Mouse (Mus musculus): Measurements from ENCODE around the gene Gm10521.

Gm10521 gene

DNA sequence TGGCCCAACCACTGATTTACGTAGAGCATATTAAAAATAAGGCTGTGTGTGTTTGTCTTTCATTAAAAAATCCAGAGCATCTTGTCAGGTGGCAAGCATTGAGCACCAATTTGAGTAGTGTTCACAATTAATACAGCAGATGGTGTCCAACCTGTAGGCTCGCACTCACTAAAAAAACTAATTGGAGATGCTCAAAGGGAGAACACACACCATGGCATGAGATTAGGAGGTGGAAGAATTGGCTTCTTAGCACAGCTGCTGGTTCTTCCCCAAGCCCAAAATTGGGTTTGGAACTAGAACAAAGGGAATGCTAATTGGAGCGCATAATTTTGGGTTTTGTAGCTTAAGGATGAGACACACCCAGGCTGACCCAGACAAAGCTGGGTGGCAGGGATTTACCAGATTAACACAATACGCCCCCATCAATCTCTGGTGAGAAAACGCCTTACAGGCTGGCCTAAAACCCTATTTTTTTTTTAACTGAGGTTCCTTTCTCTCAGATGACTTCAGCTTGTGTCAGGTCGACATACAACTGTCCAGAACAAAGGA, 51.1 kb downstream of the Gm10521 start:
- DNase-seq (ENCODE audit: low read depth, low spot score), result no peak

All from CD4-positive, CD25-positive, alpha-beta regulatory T cell, adult 2 months (primary cell).